Mouse (Mus musculus) frontal cortex, adult (tissue): Measurements from ENCODE around the gene Pla2g3.

Experiments
- ATAC-seq: cut with Nextera tagmentation; 2 replicates; pipeline ENCODE4 v1.9.2; 2017; ENCODE audit warnings: mild to moderate bottlenecking, moderate library complexity, mixed read lengths; ENCODE audit not compliant: low TSS enrichment

Pla2g3 gene

GRCm38 (mm10) chr11:3538341-3538740, 50.3 kb downstream of the Pla2g3 start:
- ATAC-seq = no peak

DNA sequence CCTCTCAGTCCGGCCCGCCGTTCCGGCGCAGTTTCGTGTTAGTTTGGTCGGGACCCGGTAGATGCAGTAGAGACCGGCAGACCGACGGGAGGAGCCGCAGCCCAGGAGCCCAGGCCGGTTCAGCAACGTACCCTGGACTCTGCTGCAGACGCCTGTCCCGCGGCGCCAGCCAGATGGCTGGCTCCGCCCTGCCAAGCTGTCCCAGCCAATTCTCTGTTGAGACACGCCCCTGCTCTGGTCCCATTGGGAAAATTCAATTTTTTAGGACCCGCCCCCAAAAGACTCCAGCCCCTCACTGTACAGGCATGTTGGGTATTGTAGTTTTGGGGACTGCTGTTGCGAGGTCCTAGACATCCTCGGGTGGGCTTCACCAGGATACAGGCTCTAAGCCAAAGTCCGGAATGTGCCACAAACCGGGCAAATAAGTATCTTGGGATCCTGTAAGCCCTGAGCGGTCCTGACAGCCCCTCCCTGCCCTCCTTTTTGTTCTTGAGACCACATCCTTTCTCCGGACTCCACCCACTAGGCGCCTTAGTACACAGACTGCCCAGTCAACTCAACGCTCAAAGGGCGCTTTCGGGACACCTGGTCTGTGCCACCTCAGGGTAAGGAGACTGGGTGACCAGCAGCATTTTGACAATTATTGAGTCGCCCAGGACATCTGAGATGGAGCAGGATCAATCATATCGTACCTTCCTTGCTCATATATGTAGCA, 51.2 kb downstream of the Pla2g3 start:
- ATAC-seq = peak; percentile 76

- ATAC-seq = no peak
Measured at GRCm38 (mm10) chr11:3539826-3540196, 51.7 kb downstream of the Pla2g3 start.

DNA sequence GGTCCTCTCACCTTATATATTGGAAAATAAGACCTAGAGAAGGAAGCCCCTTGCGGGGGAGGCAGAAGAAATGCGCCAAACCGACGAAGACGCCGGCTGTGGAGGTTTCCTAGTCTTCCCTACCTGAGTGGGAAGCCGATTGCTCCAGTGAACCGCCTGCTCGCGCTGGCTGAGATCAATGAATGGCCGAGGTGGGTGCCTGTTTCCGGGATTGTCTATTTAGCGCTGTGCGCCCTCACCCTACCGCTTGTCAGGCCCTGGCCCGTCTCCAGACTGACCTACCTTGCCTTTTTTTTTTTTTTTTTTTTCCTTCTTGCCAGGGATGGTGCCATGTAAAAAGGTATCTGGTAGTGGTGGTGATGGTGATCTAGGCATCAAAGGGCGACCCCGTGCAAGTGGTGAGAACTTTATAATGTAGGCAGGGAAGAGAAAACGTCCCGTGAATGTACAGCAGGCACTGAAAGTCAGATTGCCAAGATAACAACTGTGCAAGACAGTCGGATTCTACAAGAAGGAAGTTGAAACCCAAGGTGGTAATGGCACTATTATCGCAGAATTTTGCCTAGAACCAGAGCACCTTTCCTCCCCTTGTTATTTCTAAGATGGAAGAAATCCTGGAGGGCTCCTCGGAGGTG, 52.5 kb downstream of the Pla2g3 start, which contains the start of gene Smtn:
Gene Smtn (minus strand): TSS at position 162 of the 635 bp plus-strand sequence.
- ATAC-seq = no peak

- no peak for ATAC-seq
Measured at GRCm38 (mm10) chr11:3541932-3542331, 53.8 kb downstream of the Pla2g3 start.

DNA sequence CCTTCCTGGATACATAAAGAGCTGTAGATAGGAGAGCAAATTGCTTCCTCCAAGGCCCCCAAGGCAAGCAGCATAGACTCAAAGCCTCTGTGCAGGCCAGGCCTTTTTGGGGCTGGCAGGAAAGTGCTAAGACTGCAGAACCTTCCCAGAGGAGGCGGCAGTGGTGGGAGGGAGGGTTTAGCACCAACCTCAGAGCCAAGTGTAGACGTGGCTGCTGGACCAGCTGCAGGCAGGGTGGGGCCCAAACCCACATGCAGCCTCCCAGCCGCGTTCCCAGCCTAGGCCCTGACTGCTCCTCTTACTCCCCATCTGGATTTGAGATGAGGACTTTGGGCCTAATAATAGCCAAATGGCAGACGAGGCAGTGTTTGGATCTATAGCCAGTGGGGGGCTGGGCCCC, 54.9 kb downstream of the Pla2g3 start:
- peak; percentile 71 for ATAC-seq

- no peak for ATAC-seq
Measured at GRCm38 (mm10) chr11:3544409-3544808, 56.3 kb downstream of the Pla2g3 start.

- no peak for ATAC-seq
Measured at GRCm38 (mm10) chr11:3545531-3546241, 57.6 kb downstream of the Pla2g3 start.

DNA sequence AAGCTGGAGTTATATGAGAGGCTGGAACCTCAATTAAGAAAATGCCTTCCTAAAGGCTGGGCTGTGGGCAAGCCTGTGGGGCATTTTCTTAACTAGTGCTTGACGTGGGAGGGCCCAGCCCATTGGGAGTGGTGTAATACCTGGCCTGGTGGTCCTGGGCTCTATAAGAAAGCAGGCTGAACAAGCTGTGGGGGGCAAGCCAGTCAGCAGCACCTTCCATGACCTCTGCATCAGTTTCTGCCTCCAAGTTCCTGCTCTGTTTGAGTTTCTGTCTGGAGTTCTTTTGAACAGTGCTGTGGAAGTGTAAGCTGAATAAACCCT, 58.1 kb downstream of the Pla2g3 start:
- ATAC-seq = no peak

- no peak for ATAC-seq
Measured at GRCm38 (mm10) chr11:3547047-3547446, 59.0 kb downstream of the Pla2g3 start.

GRCm38 (mm10) chr11:3547969-3548368, 59.9 kb downstream of the Pla2g3 start:
- ATAC-seq = no peak

DNA sequence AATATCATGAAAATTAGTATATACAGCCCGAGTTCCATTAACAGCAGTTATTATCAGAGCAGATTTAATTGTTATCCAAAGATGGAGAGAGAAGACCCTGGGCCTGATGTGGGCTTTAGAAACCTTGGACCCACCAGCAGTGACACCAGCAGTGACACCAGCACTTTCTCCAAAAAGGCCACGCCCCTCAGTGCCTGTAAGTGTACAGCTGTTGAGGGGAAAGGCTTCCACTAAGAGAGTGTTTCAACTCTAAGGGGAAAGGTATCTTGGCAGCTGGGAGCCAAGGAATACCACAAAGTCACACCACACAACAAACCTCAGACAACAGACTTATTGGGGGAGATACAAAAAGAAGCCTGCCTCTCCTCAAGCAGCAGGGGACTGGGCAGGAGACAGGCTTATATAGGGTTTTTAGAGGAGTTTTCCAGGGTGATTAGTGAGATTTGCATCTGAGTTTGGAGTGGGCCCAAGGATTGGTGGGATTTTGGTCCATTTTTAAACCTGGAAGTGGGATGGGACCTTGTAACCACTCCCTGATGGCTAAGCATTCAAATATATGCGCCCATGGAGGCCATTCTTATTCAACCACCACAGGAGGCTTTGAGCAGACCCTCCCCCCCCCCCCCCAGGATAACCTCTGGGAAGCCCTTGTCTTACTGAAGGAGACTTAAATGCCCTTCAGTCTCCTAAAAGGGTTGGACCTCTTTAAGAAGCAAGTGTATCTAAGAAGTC, 60.6 kb downstream of the Pla2g3 start:
- ATAC-seq = no peak
